ENCODE assay signal across 9 mouse cellular contexts in the genomic region with DNA sequence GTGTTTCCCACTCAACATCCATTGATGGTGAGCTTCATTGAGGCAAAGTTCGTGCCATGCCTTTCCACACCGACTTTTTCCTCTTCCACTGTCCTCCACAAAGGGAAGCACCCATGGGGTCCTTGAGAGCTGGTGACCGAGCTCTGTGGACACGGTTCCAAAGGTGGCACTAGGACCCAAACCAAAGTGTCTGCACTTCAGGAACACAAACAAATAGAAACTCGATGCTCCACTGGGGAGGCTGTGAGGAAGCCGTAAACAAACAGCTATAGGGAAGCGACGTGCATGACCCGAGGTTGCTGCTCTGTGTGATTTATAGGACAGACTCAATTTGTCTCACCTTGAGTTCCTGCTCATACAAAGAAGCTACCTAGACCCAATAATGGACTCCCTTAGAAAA.
"Had no signal": no experiment of that assay in that cellular context is flagged by ENCODE, and none has a peak within 500 bp of the region (broad histone marks: within the 10 kb centered on the region; RNA-seq: fewer than 3 reads in every experiment).

No protein-coding gene starts in this region.

- H3K9ac ChIP-seq: liver, postnatal 0 days; lung, embryonic 15.5 days; midbrain, embryonic 12.5 days; neural tube, embryonic 12.5 days; stomach, embryonic 15.5 days had no signal

- H3K9me3 ChIP-seq: lung, embryonic 15.5 days; megakaryocyte, embryonic 14.5 days; midbrain, embryonic 12.5 days; neural tube, embryonic 12.5 days; stomach, embryonic 15.5 days had no signal

- H3K27me3 ChIP-seq: neural tube, embryonic 12.5 days; stomach, embryonic 15.5 days had no signal

- ATAC-seq: liver, postnatal 0 days; lung, postnatal 0 days had no signal

- H3K27ac ChIP-seq: lung, embryonic 15.5 days; macrophage; midbrain, embryonic 12.5 days; neural tube, embryonic 12.5 days; stomach, embryonic 15.5 days; stomach, postnatal 0 days had no signal

- H3K36me3 ChIP-seq: lung, embryonic 15.5 days; midbrain, embryonic 12.5 days; neural tube, embryonic 12.5 days; stomach, embryonic 15.5 days had no signal

- H3K4me3 ChIP-seq: lung, embryonic 15.5 days; megakaryocyte, embryonic 14.5 days; midbrain, embryonic 12.5 days; neural tube, embryonic 12.5 days; stomach, embryonic 15.5 days had no signal

- H3K4me2 ChIP-seq: lung, embryonic 15.5 days; midbrain, embryonic 12.5 days; neural tube, embryonic 12.5 days; stomach, embryonic 15.5 days had no signal
